Mouse (Mus musculus): ENCODE data around the gene Omd. TPM values are rescaled to one million over a fixed set of nuclear protein-coding genes. Genes with fewer than 3 reads are reported as not detected.
"Not testable (repeated sequence)": the region's sequence is repeated elsewhere in the genome, so short reads cannot be mapped to it uniquely, and the experiment has no call there.

Omd gene
- polyA plus RNA-seq, 1 experiment from 2014 or later: 1.1 TPM

DNA sequence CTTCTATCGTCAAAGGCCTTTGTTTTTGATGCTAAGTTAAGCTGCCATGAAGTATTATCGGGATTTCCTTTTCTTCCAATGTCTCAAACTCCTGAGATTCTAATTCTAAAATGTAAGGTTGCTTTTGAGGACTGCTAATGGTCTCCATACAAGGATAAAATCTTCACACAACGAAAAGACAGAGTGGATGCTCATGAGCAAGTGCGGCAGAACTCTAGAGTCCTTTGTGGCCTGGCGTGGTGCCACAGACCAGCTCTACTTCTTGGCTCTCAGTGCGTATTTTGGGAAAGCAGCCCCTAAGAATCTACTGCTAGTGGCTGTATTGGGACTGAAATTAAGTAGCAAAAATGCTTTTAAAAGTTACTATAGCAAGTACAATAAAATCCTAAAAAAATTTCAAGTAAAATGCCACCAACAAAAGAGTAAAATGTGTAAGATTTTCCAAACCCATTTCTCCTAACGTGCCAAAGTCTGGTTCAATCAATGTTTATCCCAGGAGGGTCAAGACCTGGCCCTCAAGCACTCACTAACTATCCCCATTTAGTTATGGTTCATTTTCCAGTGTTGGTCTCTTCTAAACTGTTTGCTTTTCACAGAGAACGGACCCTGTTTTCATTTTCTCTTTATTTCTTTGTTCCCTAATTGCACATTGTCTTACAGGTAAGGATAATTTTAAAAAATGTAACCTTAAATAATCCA, 2.2 kb downstream of the Omd start:
- no peaks in the 10 kb centered on the region for H3K9me3 ChIP-seq (ENCODE audit: control insufficient read depth, low read length)
- WGBS: 86% methylated on average over 8 of the region's 8 CpGs
- H3K27me3 ChIP-seq (replicated peaks; ENCODE audit: control insufficient read depth, insufficient read depth, low read length): no peaks in the 10 kb centered on the region
- DNase-seq (ENCODE audit: low spot score) (no peak), ATAC-seq (replicated peaks; ENCODE audit: low FRiP score) (no peak)
- H3K4me2 ChIP-seq: no peak overlapping the region
- H3K27ac ChIP-seq (ENCODE audit: low read depth, low read length): no peak overlapping the region
- no peak overlapping the region for H3K9ac ChIP-seq (ENCODE audit: low read depth, low read length)
- no peak overlapping the region for H3K4me3 ChIP-seq (ENCODE audit: low read depth, low read length)
- H3K36me3 ChIP-seq (ENCODE audit: control insufficient read depth, insufficient read depth, low read length): no peaks in the 10 kb centered on the region
- no peaks in the 10 kb centered on the region for H3K4me1 ChIP-seq (replicated peaks; ENCODE audit: control insufficient read depth, insufficient read depth, low read length)

DNA sequence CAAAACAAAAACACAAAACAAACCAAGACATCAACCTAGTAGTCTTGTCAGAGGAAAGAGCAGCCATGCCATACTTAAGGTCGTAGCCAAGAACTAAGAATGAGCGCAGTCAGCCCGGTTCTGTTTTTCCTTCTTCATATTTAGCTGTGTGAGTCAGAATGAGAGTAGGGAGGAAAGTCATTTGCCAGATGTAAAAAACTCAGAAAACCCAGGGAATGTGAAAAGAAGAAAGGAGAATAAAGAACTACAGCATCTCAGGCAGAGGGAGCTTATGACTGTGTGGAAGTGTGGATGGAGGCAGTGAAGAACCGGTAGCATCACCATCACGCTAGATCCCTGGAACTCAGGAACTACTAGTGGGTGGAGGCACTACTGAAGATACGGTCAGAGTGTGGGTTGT, 3.8 kb downstream of the Omd start:
- no peak overlapping the region for H3K27ac ChIP-seq (ENCODE audit: low read depth, low read length)

DNA sequence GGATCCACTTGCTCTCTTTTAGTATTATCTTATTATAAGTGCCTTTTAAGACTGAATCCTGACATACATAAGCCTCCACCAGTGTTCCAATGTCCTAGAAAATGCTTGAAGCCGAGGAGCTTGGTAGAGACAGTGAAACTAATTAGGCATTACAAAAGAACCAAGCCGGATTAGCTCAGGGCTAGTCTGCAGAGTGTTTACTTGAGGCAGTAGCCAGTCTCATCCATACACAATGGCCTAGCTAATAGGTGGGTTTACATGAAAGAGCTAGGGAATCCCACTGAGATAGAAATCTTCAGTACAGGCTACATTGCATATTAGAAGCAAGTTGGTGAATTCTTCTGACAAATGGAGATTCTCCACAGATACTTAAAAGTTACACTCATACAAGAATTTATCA, 20.3 kb downstream of the Omd start:
- H3K27ac ChIP-seq (ENCODE audit: low read depth, low read length); H3K9me3 ChIP-seq (ENCODE audit: control insufficient read depth, low read length); H3K36me3 ChIP-seq (ENCODE audit: control insufficient read depth, insufficient read depth, low read length); H3K4me3 ChIP-seq (ENCODE audit: low read depth, low read length); DNase-seq (ENCODE audit: low spot score); ATAC-seq (replicated peaks; ENCODE audit: low FRiP score); H3K27me3 ChIP-seq (replicated peaks; ENCODE audit: control insufficient read depth, insufficient read depth, low read length); H3K4me2 ChIP-seq; H3K4me1 ChIP-seq (replicated peaks; ENCODE audit: control insufficient read depth, insufficient read depth, low read length); H3K9ac ChIP-seq (ENCODE audit: low read depth, low read length): not testable (repeated sequence)
- 85% methylated on average over 2 of the region's 2 CpGs for WGBS

More for the DNA sequence above, 3.8 kb downstream of the Omd start:
- WGBS: 93% methylated on average over 6 of the region's 6 CpGs
- H3K36me3 ChIP-seq (ENCODE audit: control insufficient read depth, insufficient read depth, low read length): no peaks in the 10 kb centered on the region
- no peak for ATAC-seq (replicated peaks; ENCODE audit: low FRiP score)
- DNase-seq (ENCODE audit: low spot score): no peak
- no peak overlapping the region for H3K4me2 ChIP-seq
- H3K9ac ChIP-seq (ENCODE audit: low read depth, low read length): no peak overlapping the region
- no peaks in the 10 kb centered on the region for H3K9me3 ChIP-seq (ENCODE audit: control insufficient read depth, low read length)
- no peaks in the 10 kb centered on the region for H3K4me1 ChIP-seq (replicated peaks; ENCODE audit: control insufficient read depth, insufficient read depth, low read length)
- no peak overlapping the region for H3K4me3 ChIP-seq (ENCODE audit: low read depth, low read length)
- no peaks in the 10 kb centered on the region for H3K27me3 ChIP-seq (replicated peaks; ENCODE audit: control insufficient read depth, insufficient read depth, low read length)

DNA sequence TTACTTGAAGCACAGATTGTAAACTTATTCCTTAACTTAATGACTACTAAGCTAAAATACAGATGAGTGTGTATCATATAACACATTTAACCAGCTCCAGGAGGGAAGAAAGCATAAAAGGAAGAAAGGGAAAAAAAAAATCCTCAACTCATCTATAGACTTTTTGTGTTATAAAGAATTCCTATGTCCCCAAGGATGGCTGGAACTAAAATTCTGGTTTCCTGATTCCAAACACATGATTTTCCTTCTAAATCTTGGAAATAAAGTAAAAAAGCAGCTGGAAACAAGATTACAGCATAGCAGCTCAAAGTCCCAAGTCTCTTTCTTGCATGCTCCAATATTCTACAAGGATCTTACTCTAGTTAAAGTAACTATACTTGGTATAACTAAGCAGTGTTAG, 21.3 kb downstream of the Omd start:
- no peak overlapping the region for H3K27ac ChIP-seq (ENCODE audit: low read depth, low read length)
- no peaks in the 10 kb centered on the region for H3K4me1 ChIP-seq (replicated peaks; ENCODE audit: control insufficient read depth, insufficient read depth, low read length)
- H3K36me3 ChIP-seq (ENCODE audit: control insufficient read depth, insufficient read depth, low read length): no peaks in the 10 kb centered on the region
- no peaks in the 10 kb centered on the region; the same call in 1 of the 2 replicates for H3K9me3 ChIP-seq (ENCODE audit: control insufficient read depth, low read length)
- H3K9ac ChIP-seq (ENCODE audit: low read depth, low read length): no peak overlapping the region
- ATAC-seq (replicated peaks; ENCODE audit: low FRiP score): no peak
- H3K27me3 ChIP-seq (replicated peaks; ENCODE audit: control insufficient read depth, insufficient read depth, low read length): no peaks in the 10 kb centered on the region
- no peak overlapping the region for H3K4me2 ChIP-seq
- DNase-seq (ENCODE audit: low spot score): no peak
- no peak overlapping the region for H3K4me3 ChIP-seq (ENCODE audit: low read depth, low read length)

DNA sequence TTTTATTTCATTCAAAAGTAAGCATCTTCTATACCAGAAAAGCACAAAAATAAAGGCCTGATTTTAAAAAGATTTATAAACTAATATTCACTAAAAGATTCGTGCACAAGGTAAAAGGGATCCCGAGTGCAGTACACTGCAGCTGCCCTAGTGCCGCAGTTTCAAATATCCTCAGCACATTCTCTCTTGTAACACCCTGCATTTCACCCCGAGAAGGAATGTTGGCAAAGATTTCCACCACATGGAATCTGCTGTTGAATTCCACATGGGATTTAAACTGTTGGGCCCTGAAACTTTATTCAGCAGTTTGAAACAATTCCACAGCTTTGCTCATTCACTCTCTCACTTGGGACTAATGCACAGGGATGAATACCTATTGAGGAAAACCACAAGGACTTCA, 25.5 kb downstream of the Omd start, which contains the start of gene Ogn:
TSS of gene Ogn (plus strand) at position 333 of the 400 bp plus-strand sequence.
- H3K4me3 ChIP-seq (ENCODE audit: low read depth, low read length): no peak within 1 kb of the TSS
- 87% methylated on average over 4 of the region's 4 CpGs for WGBS

DNA sequence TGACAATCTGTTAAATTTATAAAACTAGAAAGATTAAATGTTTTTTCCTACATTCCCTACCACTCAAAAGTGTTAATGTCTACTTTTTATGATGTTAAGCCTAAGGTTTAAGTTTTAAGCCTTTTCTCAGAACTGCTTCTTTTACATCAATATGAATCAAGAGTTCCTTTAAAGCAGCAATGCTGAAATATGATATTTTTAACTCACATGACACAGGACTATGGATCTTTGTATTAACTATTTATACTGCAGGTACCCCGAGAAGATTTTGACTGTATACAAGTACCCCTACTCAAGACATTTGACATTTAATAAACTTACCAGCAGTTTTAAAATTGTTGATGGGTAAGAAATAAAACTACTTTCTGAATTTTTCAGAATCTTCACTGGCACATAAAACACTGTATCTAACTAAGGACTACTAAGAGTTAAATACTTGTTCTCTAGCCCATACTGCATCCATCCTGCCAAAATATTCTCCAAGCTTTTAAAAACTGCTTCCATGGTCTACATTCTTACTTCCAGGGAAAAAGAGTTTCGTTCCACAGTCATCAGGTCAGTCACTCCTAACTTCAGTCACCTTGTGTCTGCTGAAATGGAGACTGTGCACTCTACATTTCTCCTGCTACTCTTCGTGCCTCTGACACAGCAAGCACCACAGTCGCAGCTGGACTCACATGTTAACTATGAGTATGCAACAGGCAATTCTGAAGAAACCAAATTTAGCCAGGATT, 26.5 kb downstream of the Omd start:
- no peak overlapping the region for H3K9ac ChIP-seq (ENCODE audit: low read depth, low read length)
- no peaks in the 10 kb centered on the region for H3K36me3 ChIP-seq (ENCODE audit: control insufficient read depth, insufficient read depth, low read length)
- no peaks in the 10 kb centered on the region for H3K27me3 ChIP-seq (replicated peaks; ENCODE audit: control insufficient read depth, insufficient read depth, low read length)
- H3K27ac ChIP-seq (ENCODE audit: low read depth, low read length): no peak overlapping the region
- WGBS: 79% methylated on average over 4 of the region's 4 CpGs
- no peak overlapping the region for H3K4me3 ChIP-seq (ENCODE audit: low read depth, low read length)
- no peak for DNase-seq (ENCODE audit: low spot score)
- H3K4me1 ChIP-seq (replicated peaks; ENCODE audit: control insufficient read depth, insufficient read depth, low read length): no peaks in the 10 kb centered on the region
- H3K4me2 ChIP-seq: no peak overlapping the region
- H3K9me3 ChIP-seq (ENCODE audit: control insufficient read depth, low read length): no peaks in the 10 kb centered on the region
- ATAC-seq (replicated peaks; ENCODE audit: low FRiP score): no peak

More for the DNA sequence above, 25.5 kb downstream of the Omd start, which contains the start of gene Ogn:
- H3K4me2 ChIP-seq: no peak within 1 kb of the TSS
- no peaks in the 10 kb centered on the region for H3K9me3 ChIP-seq (ENCODE audit: control insufficient read depth, low read length)
- ATAC-seq (replicated peaks; ENCODE audit: low FRiP score) (no peak), DNase-seq (ENCODE audit: low spot score) (no peak)
- H3K36me3 ChIP-seq (ENCODE audit: control insufficient read depth, insufficient read depth, low read length): no peaks in the 10 kb centered on the region
- no peaks in the 10 kb centered on the region for H3K27me3 ChIP-seq (replicated peaks; ENCODE audit: control insufficient read depth, insufficient read depth, low read length)
- no peak within 1 kb of the TSS for H3K27ac ChIP-seq (ENCODE audit: low read depth, low read length)
- H3K4me1 ChIP-seq (replicated peaks; ENCODE audit: control insufficient read depth, insufficient read depth, low read length): no peaks in the 10 kb centered on the region
- no peak within 1 kb of the TSS for H3K9ac ChIP-seq (ENCODE audit: low read depth, low read length)

DNA sequence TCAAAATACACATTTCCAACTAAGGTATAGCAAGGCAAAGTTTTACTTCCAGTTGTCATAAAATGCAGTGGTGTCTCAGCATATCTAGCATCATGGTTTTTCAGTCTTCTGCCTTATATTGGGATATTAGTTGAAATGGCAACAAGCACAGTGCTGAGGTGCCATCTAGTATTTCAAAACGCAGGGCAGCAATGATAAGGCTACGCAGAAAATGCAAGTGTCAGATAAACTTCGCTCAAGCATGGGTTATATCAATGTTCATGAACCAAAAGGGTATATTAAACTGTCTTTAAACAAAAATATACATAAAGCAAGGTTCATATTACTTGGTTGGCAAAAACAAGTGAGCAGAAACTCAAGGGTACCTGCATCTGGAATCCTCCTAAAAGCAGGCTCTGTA, 34.8 kb downstream of the Omd start:
- H3K27me3 ChIP-seq (replicated peaks; ENCODE audit: control insufficient read depth, insufficient read depth, low read length): no peaks in the 10 kb centered on the region
- peak overlapping the region; percentile 47 for H3K27ac ChIP-seq (ENCODE audit: low read depth, low read length)
- H3K4me3 ChIP-seq (ENCODE audit: low read depth, low read length): no peak overlapping the region
- DNase-seq (ENCODE audit: low spot score) (no peak), ATAC-seq (replicated peaks; ENCODE audit: low FRiP score) (peak; percentile 85)
- 51% methylated on average over 3 of the region's 3 CpGs for WGBS
- no peaks in the 10 kb centered on the region for H3K36me3 ChIP-seq (ENCODE audit: control insufficient read depth, insufficient read depth, low read length)
- no peaks in the 10 kb centered on the region for H3K9me3 ChIP-seq (ENCODE audit: control insufficient read depth, low read length)
- H3K4me1 ChIP-seq (replicated peaks; ENCODE audit: control insufficient read depth, insufficient read depth, low read length): peaks cover 9% of the 10 kb centered on the region
- no peak overlapping the region for H3K9ac ChIP-seq (ENCODE audit: low read depth, low read length)
- H3K4me2 ChIP-seq: peak overlapping the region; percentile 43

DNA sequence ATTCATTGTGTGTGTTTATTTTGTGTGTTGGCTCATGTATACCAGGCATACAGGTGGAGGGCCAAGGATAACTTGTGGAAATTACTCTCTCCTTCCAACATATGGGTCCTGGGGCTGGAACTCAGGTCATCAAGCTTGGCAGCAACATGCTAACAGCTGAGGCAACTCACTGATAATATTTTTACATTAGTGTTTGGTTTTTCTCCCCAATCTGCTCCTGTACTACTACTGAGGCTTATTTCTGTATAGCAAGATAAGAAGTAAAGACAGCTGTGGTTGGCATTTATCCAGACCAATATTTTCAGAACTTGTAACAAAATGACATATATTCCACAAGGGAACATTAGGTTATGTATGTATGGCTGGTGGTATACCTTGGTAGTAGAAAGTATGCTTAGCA, 36.1 kb downstream of the Omd start:
- Histone ChIP-seq H3K9me3 (ENCODE audit: control insufficient read depth, low read length) (no peaks in the 10 kb centered on the region), H3K9ac (ENCODE audit: low read depth, low read length) (no peak overlapping the region), H3K4me2 (no peak overlapping the region), H3K4me3 (ENCODE audit: low read depth, low read length) (no peak overlapping the region), H3K27me3 (replicated peaks; ENCODE audit: control insufficient read depth, insufficient read depth, low read length) (no peaks in the 10 kb centered on the region), H3K27ac (ENCODE audit: low read depth, low read length) (no peak overlapping the region), H3K4me1 (replicated peaks; ENCODE audit: control insufficient read depth, insufficient read depth, low read length) (peaks cover 9% of the 10 kb centered on the region), H3K36me3 (ENCODE audit: control insufficient read depth, insufficient read depth, low read length) (no peaks in the 10 kb centered on the region)
- ATAC-seq (replicated peaks; ENCODE audit: low FRiP score) (no peak; the same call in 1 of the 2 replicates), DNase-seq (ENCODE audit: low spot score) (no peak)

DNA sequence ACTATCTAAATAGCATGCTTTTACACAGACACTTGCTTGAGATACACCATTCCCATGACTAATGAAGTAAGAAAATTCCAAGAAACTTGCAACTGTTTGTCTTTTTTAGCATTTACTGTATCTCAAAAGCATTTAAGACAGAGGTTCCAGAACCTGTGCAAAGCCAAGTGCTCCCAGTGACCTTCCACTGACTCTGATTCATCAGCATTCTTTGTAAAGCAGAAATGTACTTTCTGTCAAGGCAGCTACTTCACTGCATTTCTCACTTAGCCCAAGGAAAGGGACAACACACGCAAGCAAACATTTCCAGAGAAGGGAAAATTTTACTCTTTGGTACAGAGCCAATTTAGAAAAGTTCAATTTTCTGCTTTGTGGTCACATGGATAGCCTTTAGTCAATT, 41.0 kb downstream of the Omd start:
- Histone ChIP-seq H3K4me3 (ENCODE audit: low read depth, low read length) (no peak overlapping the region), H3K9me3 (ENCODE audit: control insufficient read depth, low read length) (no peaks in the 10 kb centered on the region), H3K9ac (ENCODE audit: low read depth, low read length) (no peak overlapping the region), H3K27ac (ENCODE audit: low read depth, low read length) (no peak overlapping the region), H3K4me1 (replicated peaks; ENCODE audit: control insufficient read depth, insufficient read depth, low read length) (no peaks in the 10 kb centered on the region; the same call in 1 of the 2 replicates), H3K27me3 (replicated peaks; ENCODE audit: control insufficient read depth, insufficient read depth, low read length) (no peaks in the 10 kb centered on the region), H3K4me2 (no peak overlapping the region), H3K36me3 (ENCODE audit: control insufficient read depth, insufficient read depth, low read length) (no peaks in the 10 kb centered on the region)
- DNase-seq (ENCODE audit: low spot score) (no peak), ATAC-seq (replicated peaks; ENCODE audit: low FRiP score) (no peak)
- 95% methylated on average over 1 of the region's 1 CpGs for WGBS

Measured in liver, embryonic 11.5 days (tissue).